Mouse (Mus musculus) intestine, postnatal 0 days (tissue): ENCODE results near the gene Rfx8. TPM values are rescaled to one million over a fixed set of nuclear protein-coding genes. Genes with fewer than 3 reads are reported as not detected.

Experiments used
- ATAC-seq: fragments of 200-750 bp; cut with Nextera tagmentation; 2 replicates; pipeline ENCODE4 v1.8.0; 2017; ENCODE audit warnings: mild to moderate bottlenecking, moderate TSS enrichment, moderate library complexity
- H3K27ac ChIP-seq: fragments of 300-500 bp; sonication (generic); 2 replicates; pipeline ENCODE4 v1.5.1; 2014; ENCODE audit warnings: mild to moderate bottlenecking, low read depth, low read length, moderate library complexity
- H3K27me3 ChIP-seq: fragments of 300-500 bp; sonication (generic); replicated peaks from 2 replicates; pipeline ENCODE4 v1.6.1; 2014; ENCODE audit warnings: low read length, mixed read lengths; ENCODE audit not compliant: control insufficient read depth, insufficient read depth
- H3K36me3 ChIP-seq: fragments of 300-500 bp; sonication (generic); 2 replicates; pipeline ENCODE4 v1.6.1; 2014; ENCODE audit warnings: mild to moderate bottlenecking, moderate library complexity; ENCODE audit not compliant: control insufficient read depth, insufficient read depth
- H3K4me1 ChIP-seq: fragments of 300-500 bp; sonication (generic); replicated peaks from 2 replicates; pipeline ENCODE4 v1.6.1; 2014; ENCODE audit warnings: antibody characterized with exemption, low read length, mixed read lengths; ENCODE audit not compliant: control insufficient read depth, insufficient read depth
- H3K4me2 ChIP-seq: fragments of 300-500 bp; sonication (generic); replicated peaks from 2 replicates; pipeline ENCODE4 v1.6.1; 2014; ENCODE audit warnings: low read depth, mild to moderate bottlenecking, moderate library complexity
- H3K4me3 ChIP-seq: fragments of 300-500 bp; sonication (generic); 2 replicates; pipeline ENCODE4 v1.5.1; 2014; ENCODE audit warnings: low read depth, low read length
- H3K9ac ChIP-seq: fragments of 300-500 bp; sonication (generic); 2 replicates; pipeline ENCODE4 v1.6.1; 2014; ENCODE audit warnings: mild to moderate bottlenecking, low read depth, low read length
- H3K9me3 ChIP-seq: fragments of 300-500 bp; sonication (generic); 2 replicates; pipeline ENCODE4 v1.6.1; 2016; ENCODE audit warnings: mixed run types; ENCODE audit not compliant: control insufficient read depth
- CTCF ChIP-seq: sonication (generic); IDR thresholded peaks from 2 replicates; pipeline ENCODE4 v1.5.1; 2016; ENCODE audit warnings: low read depth, mild to moderate bottlenecking, control low read depth, antibody characterized with exemption, moderate library complexity
- WGBS: fragments of 180-500 bp; shearing (Covaris S2); extraction: QIAGEN DNeasy Blood & Tissue Kit; methylation state at CpG from one replicate; pipeline ENCODE4 v1.1.7; 2014; 5-methylcytosine and 5-hydroxymethylcytosine counted together
- polyA plus RNA-seq: library from polyadenylated mRNA; unstranded; fragments of >200 nt; fragmentation: Nextera tagmentation; extraction: Ambion mirVana; gene quantifications from 2 replicates; pipeline ENCODE4 v1.2.1, GENCODE M21; 2015

Gene Rfx8
- polyA plus RNA-seq, 1 experiment from 2014 or later: 0.16 TPM

DNA sequence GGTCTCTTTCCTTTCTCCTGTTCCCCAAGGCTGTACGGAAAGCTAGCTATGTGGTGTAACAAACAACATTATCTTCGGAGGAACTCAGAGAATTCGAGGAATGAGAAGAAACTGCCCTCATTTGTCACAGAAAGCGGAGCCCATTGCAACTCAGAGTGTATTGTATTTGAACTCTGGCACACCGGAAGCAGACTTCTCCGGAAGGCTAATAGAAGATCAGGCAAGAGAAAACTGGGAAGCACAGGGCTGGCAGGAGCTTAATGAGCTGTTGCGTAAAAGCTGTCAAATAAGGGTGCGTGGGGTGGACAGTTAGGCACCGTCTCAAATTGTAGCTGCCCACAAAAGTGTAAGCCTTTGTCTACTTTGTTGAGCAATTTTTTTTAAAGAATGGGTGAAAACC is 10.7 kb upstream of the Rfx8 start:
- H3K27me3 ChIP-seq: no peaks in the 10 kb centered on the region
- H3K36me3 ChIP-seq: no peaks in the 10 kb centered on the region
- no peaks in the 10 kb centered on the region for H3K9me3 ChIP-seq
- no peak overlapping the region for H3K4me3 ChIP-seq
- 38% methylated on average over 9 of the region's 9 CpGs for WGBS
- no peaks in the 10 kb centered on the region for H3K4me1 ChIP-seq
- H3K4me2 ChIP-seq: no peak overlapping the region
- no peak for TF ChIP-seq CTCF
- no peak overlapping the region for H3K27ac ChIP-seq
- no peak overlapping the region for H3K9ac ChIP-seq
- no peak for ATAC-seq

DNA sequence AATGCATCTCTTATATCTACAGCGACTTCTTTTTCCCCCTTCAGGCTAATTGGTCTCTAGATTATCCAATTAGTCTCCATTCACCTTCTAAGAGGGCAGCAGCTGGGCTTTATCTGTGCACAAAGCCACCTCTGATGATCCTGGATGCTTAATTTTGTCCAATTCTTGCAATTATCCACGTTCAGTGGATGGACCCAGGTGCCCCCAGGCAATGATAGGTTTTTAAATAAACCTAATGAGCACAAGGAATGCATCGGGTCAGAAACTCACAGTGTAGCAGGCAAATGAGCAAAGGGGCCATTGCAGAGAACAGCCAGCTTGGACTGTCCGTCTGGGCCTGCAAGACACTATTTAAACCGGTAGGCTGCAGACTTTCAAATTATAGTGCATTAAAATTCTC is 10.1 kb upstream of the Rfx8 start:
- no peaks in the 10 kb centered on the region for H3K27me3 ChIP-seq
- H3K27ac ChIP-seq: no peak overlapping the region
- WGBS: 77% methylated on average over 5 of the region's 5 CpGs
- no peak overlapping the region for H3K4me3 ChIP-seq
- no peak for TF ChIP-seq CTCF
- no peaks in the 10 kb centered on the region for H3K36me3 ChIP-seq
- no peak overlapping the region for H3K4me2 ChIP-seq
- no peak overlapping the region for H3K9ac ChIP-seq
- ATAC-seq: no peak
- no peaks in the 10 kb centered on the region for H3K4me1 ChIP-seq
- H3K9me3 ChIP-seq: no peaks in the 10 kb centered on the region

DNA sequence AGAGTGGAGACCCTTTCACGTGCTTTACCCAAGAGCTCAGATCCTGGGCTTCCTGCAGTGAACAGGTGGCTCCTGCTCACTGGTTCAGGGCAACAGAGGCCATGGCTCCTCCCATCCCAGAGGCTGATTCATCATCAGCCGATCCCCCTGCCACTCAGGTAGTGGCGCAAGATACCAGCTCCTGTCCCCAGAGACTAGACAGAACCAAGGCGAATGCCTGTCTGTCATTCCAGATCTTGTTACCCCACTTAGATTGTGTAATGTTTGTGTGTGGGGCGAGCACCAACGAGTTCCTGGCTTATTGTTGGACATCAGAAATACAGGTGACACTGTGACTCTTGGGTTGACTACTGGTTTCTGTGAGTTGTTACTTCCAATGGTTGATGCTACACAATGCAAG is 9.1 kb upstream of the Rfx8 start:
- Histone ChIP-seq H3K4me3 (no peak overlapping the region), H3K9ac (no peak overlapping the region), H3K4me1 (no peaks in the 10 kb centered on the region), H3K27me3 (no peaks in the 10 kb centered on the region), H3K9me3 (no peaks in the 10 kb centered on the region), H3K4me2 (no peak overlapping the region), H3K27ac (no peak overlapping the region), H3K36me3 (no peaks in the 10 kb centered on the region)
- ATAC-seq: no peak
- 85% methylated on average over 6 of the region's 6 CpGs for WGBS
- no peak for TF ChIP-seq CTCF

DNA sequence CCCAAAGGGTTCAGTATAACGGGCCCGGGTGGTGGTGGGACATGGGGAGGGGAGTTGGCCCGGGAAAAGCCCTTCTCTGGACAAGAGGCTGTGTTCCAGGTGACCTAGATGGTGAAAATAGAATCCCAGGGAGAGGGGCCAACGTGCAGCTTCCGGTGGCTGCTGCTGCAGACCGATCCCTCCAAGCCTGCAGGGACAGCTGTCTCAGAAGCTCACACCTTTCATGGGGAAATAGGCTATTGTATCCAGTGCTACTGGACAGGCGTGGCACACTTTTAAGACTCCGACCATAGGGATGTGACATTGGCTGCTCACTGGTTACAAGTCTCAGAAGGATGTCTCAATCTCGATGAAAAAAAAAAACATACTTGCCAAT is 542 bp upstream of the Rfx8 start:
- no peak for ATAC-seq
- H3K9me3 ChIP-seq: no peaks in the 10 kb centered on the region
- H3K4me1 ChIP-seq: peaks cover 3% of the 10 kb centered on the region; the same call in 1 of the 2 replicates
- peak overlapping the region; percentile 87 for H3K4me2 ChIP-seq
- H3K27ac ChIP-seq: no peak overlapping the region
- no peaks in the 10 kb centered on the region for H3K36me3 ChIP-seq
- H3K9ac ChIP-seq: no peak overlapping the region
- 25% methylated on average over 9 of the region's 9 CpGs for WGBS
- TF ChIP-seq CTCF: no peak
- no peak overlapping the region; the same call in 1 of the 2 replicates for H3K4me3 ChIP-seq
- H3K27me3 ChIP-seq: no peaks in the 10 kb centered on the region

DNA sequence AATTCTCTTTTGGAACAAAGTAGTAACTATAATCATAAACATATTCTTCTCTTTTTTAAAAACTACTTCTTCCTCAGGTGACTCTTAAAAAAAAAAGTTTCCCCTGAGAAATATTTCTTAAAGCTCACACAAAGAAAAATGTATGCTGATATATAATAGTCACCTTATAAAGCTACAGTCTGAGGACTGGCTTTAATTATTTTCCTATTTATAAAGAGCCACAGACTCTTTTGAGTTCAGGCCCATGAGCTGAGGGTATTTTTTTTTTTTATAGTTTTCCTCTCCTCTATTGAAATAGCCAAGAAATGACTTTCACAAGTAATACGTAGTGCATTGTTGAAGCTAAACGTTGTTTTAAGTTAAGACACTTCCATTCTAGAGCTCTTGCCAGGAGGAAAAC is 611 bp downstream of the Rfx8 start:
- Histone ChIP-seq H3K36me3 (no peaks in the 10 kb centered on the region), H3K4me3 (no peak overlapping the region), H3K4me2 (no peak overlapping the region; the same call in 1 of the 2 replicates), H3K27me3 (no peaks in the 10 kb centered on the region), H3K9ac (0 out of 2 replicates have a peak overlapping the region, but pooled peaks have one; percentile 51), H3K27ac (no peak overlapping the region), H3K4me1 (peaks cover 3% of the 10 kb centered on the region; the same call in 1 of the 2 replicates), H3K9me3 (no peaks in the 10 kb centered on the region)
- TF ChIP-seq CTCF: no peak
- 42% methylated on average over 2 of the region's 2 CpGs for WGBS
- ATAC-seq: no peak

DNA sequence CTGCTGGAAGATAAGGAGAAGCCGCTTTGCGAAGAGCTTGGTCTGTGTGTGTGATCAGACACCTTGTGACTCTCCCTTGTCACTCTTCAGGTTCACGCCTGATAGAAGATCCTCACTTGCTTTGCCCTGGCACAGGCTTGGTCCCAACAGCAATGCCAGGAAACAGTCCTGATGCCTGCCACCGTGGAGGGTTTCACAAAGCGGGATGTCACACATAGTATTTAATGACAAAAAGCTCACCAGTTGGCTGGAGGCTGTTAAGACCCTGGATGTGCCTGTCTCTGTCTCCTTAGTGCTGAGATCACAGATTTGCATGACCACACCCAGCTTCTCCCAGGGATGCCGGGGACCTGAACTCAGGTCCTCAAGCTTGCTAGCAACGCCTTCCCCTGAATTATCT is 5.2 kb downstream of the Rfx8 start:
- H3K4me3 ChIP-seq: no peak overlapping the region
- 89% methylated on average over 7 of the region's 7 CpGs for WGBS
- no peaks in the 10 kb centered on the region for H3K36me3 ChIP-seq
- H3K9ac ChIP-seq: no peak overlapping the region
- no peaks in the 10 kb centered on the region for H3K9me3 ChIP-seq
- H3K4me2 ChIP-seq: no peak overlapping the region
- no peaks in the 10 kb centered on the region for H3K27me3 ChIP-seq
- 0 out of 2 replicates have a peak, but pooled peaks cover 1% of the 10 kb centered on the region for H3K4me1 ChIP-seq
- H3K27ac ChIP-seq: no peak overlapping the region
- TF ChIP-seq CTCF: no peak
- ATAC-seq: no peak

DNA sequence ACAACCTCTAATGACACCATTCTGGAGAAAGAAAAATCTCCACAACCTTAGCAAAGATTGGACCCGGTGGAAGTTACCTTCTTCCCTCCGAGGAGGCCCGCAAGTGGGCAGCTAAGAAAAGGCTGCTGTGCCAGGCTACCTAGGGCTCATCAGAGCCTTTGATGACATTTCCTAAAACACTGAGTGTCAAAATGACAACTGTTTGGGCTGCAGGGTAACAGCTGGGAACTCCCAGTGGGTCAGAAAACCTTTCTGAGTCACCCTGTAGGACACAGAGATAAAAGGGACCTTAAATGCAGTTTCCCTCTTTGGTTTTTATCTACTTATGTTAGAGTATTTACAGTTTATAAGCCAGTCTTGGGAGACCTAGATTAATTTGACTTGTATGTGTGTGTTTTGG is 6.1 kb downstream of the Rfx8 start:
- no peaks in the 10 kb centered on the region for H3K27me3 ChIP-seq
- 83% methylated on average over 3 of the region's 3 CpGs for WGBS
- no peak for TF ChIP-seq CTCF
- no peak overlapping the region; the same call in 1 of the 2 replicates for H3K27ac ChIP-seq
- no peaks in the 10 kb centered on the region for H3K4me1 ChIP-seq
- no peak overlapping the region for H3K4me2 ChIP-seq
- no peaks in the 10 kb centered on the region for H3K36me3 ChIP-seq
- no peak for ATAC-seq
- H3K4me3 ChIP-seq: no peak overlapping the region
- H3K9me3 ChIP-seq: no peaks in the 10 kb centered on the region
- H3K9ac ChIP-seq: no peak overlapping the region
